Mouse (Mus musculus) stomach, embryonic 16.5 days (tissue): ENCODE measurements around the gene Mre11a. TPM values are rescaled to one million over a fixed set of nuclear protein-coding genes. Genes with fewer than 3 reads are reported as not detected.

Experiments used
- ATAC-seq: fragments of 200-750 bp; cut with Nextera tagmentation; 2 replicates; pipeline ENCODE4 v1.8.0; 2017; ENCODE audit warnings: moderate number of reproducible peaks, moderate TSS enrichment; ENCODE audit not compliant: insufficient read depth, low FRiP score
- H3K27ac ChIP-seq: fragments of 300-500 bp; sonication (generic); 2 replicates; pipeline ENCODE4 v1.5.1; 2014; ENCODE audit warnings: low read length
- H3K27me3 ChIP-seq: fragments of 300-500 bp; sonication (generic); 2 replicates; pipeline ENCODE4 v1.6.1; 2014; ENCODE audit warnings: low read length, control low read depth, mixed read lengths; ENCODE audit not compliant: control insufficient read depth, insufficient read depth
- H3K36me3 ChIP-seq: fragments of 300-500 bp; sonication (generic); 2 replicates; pipeline ENCODE4 v1.6.1; 2014; ENCODE audit warnings: low read length; ENCODE audit not compliant: control insufficient read depth, insufficient read depth
- H3K4me1 ChIP-seq: fragments of 300-500 bp; sonication (generic); 2 replicates; pipeline ENCODE4 v1.6.1; 2014; ENCODE audit warnings: low read length, control low read depth, mixed read lengths; ENCODE audit not compliant: control insufficient read depth, insufficient read depth
- H3K4me2 ChIP-seq: fragments of 300-500 bp; sonication (generic); 2 replicates; pipeline ENCODE4 v1.6.1; 2014; ENCODE audit warnings: low read depth, low read length, mixed read lengths
- H3K4me3 ChIP-seq: fragments of 300-500 bp; sonication (generic); replicated peaks from 2 replicates; pipeline ENCODE4 v1.5.1; 2014; ENCODE audit warnings: mild to moderate bottlenecking, low read length
- H3K9ac ChIP-seq: fragments of 300-500 bp; sonication (generic); 2 replicates; pipeline ENCODE4 v1.6.1; 2014; ENCODE audit warnings: low read length
- H3K9me3 ChIP-seq: fragments of 300-500 bp; sonication (generic); replicated peaks from 2 replicates; pipeline ENCODE4 v1.6.1; 2016; ENCODE audit warnings: low read length, control low read depth; ENCODE audit not compliant: control insufficient read depth
- WGBS: fragments of 180-500 bp; shearing (Covaris S2); extraction: QIAGEN DNeasy Blood & Tissue Kit; methylation state at CpG from one replicate; pipeline ENCODE4 v1.1.7; 2014; 5-methylcytosine and 5-hydroxymethylcytosine counted together
- polyA plus RNA-seq: library from polyadenylated mRNA; unstranded; fragments of >200 nt; fragmentation: Nextera tagmentation; extraction: Ambion mirVana; gene quantifications from 2 replicates; pipeline ENCODE4 v1.2.1, GENCODE M21; 2015

Gene Mre11a
- polyA plus RNA-seq, 1 experiment from 2014 or later, result 22.5 TPM

GRCm38 (mm10) chr9:14758590-14758989 lies 25.9 kb upstream of the Mre11a start:
- H3K36me3 ChIP-seq, result no peaks in the 10 kb centered on the region
- H3K27me3 ChIP-seq, result no peaks in the 10 kb centered on the region
- H3K27ac ChIP-seq, result no peak overlapping the region
- 62% methylated on average over 7 of the region's 7 CpGs for WGBS
- H3K4me3 ChIP-seq, result no peak overlapping the region
- 0 out of 2 replicates have a peak, but pooled peaks have one; percentile 23 for ATAC-seq
- no peak overlapping the region for H3K4me2 ChIP-seq
- no peak overlapping the region for H3K9ac ChIP-seq
- no peaks in the 10 kb centered on the region for H3K9me3 ChIP-seq
- no peaks in the 10 kb centered on the region for H3K4me1 ChIP-seq

- Histone ChIP-seq H3K4me1 (no peaks in the 10 kb centered on the region), H3K4me3 (no peak overlapping the region), H3K4me2 (no peak overlapping the region), H3K27me3 (no peaks in the 10 kb centered on the region), H3K36me3 (no peaks in the 10 kb centered on the region), H3K27ac (no peak overlapping the region), H3K9me3 (no peaks in the 10 kb centered on the region), H3K9ac (no peak overlapping the region)
- ATAC-seq, result no peak
Observed at GRCm38 (mm10) chr9:14759261-14759660, 25.2 kb upstream of the Mre11a start.

GRCm38 (mm10) chr9:14764765-14765164 lies 19.7 kb upstream of the Mre11a start:
- no peak overlapping the region for H3K4me2 ChIP-seq
- no peak overlapping the region for H3K4me3 ChIP-seq
- no peaks in the 10 kb centered on the region for H3K4me1 ChIP-seq
- H3K27ac ChIP-seq, result no peak overlapping the region
- H3K9me3 ChIP-seq, result no peaks in the 10 kb centered on the region
- ATAC-seq, result 0 out of 2 replicates have a peak, but pooled peaks have one; percentile 37
- no peaks in the 10 kb centered on the region for H3K27me3 ChIP-seq
- no peaks in the 10 kb centered on the region for H3K36me3 ChIP-seq
- no peak overlapping the region for H3K9ac ChIP-seq
- 21% methylated on average over 7 of the region's 7 CpGs for WGBS

- Histone ChIP-seq H3K4me1 (no peaks in the 10 kb centered on the region), H3K9me3 (no peaks in the 10 kb centered on the region), H3K4me3 (no peak overlapping the region), H3K27me3 (peaks cover 10% of the 10 kb centered on the region; the same call in 1 of the 2 replicates), H3K27ac (no peak overlapping the region), H3K4me2 (no peak overlapping the region), H3K36me3 (no peaks in the 10 kb centered on the region), H3K9ac (no peak overlapping the region)
- ATAC-seq, result no peak
- WGBS, result 49% methylated on average over 6 of the region's 6 CpGs
Observed at GRCm38 (mm10) chr9:14769811-14770210, 14.6 kb upstream of the Mre11a start.

GRCm38 (mm10) chr9:14770803-14771471 lies 13.5 kb upstream of the Mre11a start, which contains the start of gene 1700012B09Rik:
1700012B09Rik (minus strand) TSS chr9:14771030.
- H3K9me3 ChIP-seq, result no peaks in the 10 kb centered on the region
- H3K9ac ChIP-seq, result no peak within 1 kb of the TSS
- 22% methylated on average over 23 of the region's 23 CpGs for WGBS
- no peak for ATAC-seq
- no peaks in the 10 kb centered on the region for H3K4me1 ChIP-seq
- peaks cover 10% of the 10 kb centered on the region; the same call in 1 of the 2 replicates for H3K27me3 ChIP-seq
- H3K36me3 ChIP-seq, result no peaks in the 10 kb centered on the region
- no peak within 1 kb of the TSS for H3K27ac ChIP-seq
- H3K4me3 ChIP-seq, result no peak within 1 kb of the TSS
- H3K4me2 ChIP-seq, result no peak within 1 kb of the TSS

- 87% methylated on average over 2 of the region's 2 CpGs for WGBS
- H3K4me3 ChIP-seq, result no peak overlapping the region
- H3K27me3 ChIP-seq, result peaks cover 10% of the 10 kb centered on the region; the same call in 1 of the 2 replicates
- H3K4me1 ChIP-seq, result no peaks in the 10 kb centered on the region
- no peak for ATAC-seq
- H3K9me3 ChIP-seq, result no peaks in the 10 kb centered on the region
- no peak overlapping the region for H3K9ac ChIP-seq
- no peaks in the 10 kb centered on the region for H3K36me3 ChIP-seq
- H3K27ac ChIP-seq, result no peak overlapping the region
- H3K4me2 ChIP-seq, result no peak overlapping the region
Observed at GRCm38 (mm10) chr9:14772074-14772473, 12.4 kb upstream of the Mre11a start.

GRCm38 (mm10) chr9:14773813-14774212 lies 10.6 kb upstream of the Mre11a start:
- ATAC-seq, result no peak
- H3K36me3 ChIP-seq, result no peaks in the 10 kb centered on the region
- 31% methylated on average over 2 of the region's 2 CpGs for WGBS
- H3K27ac ChIP-seq, result no peak overlapping the region
- H3K4me3 ChIP-seq, result no peak overlapping the region
- H3K9me3 ChIP-seq, result no peaks in the 10 kb centered on the region
- H3K4me2 ChIP-seq, result no peak overlapping the region
- H3K9ac ChIP-seq, result no peak overlapping the region
- no peaks in the 10 kb centered on the region for H3K4me1 ChIP-seq
- H3K27me3 ChIP-seq, result peaks cover 10% of the 10 kb centered on the region; the same call in 1 of the 2 replicates

- ATAC-seq, result no peak
- Histone ChIP-seq H3K27me3 (no peaks in the 10 kb centered on the region), H3K4me3 (no peak overlapping the region), H3K36me3 (0 out of 2 replicates have a peak, but pooled peaks cover 4% of the 10 kb centered on the region), H3K9ac (no peak overlapping the region), H3K9me3 (no peaks in the 10 kb centered on the region), H3K27ac (0 out of 2 replicates have a peak overlapping the region, but pooled peaks have one; percentile 14), H3K4me2 (0 out of 2 replicates have a peak overlapping the region, but pooled peaks have one; percentile 9), H3K4me1 (no peaks in the 10 kb centered on the region)
- WGBS, result 39% methylated on average over 13 of the region's 13 CpGs
Observed at GRCm38 (mm10) chr9:14778341-14778740, 6.1 kb upstream of the Mre11a start.

GRCm38 (mm10) chr9:14787356-14787755 lies 2.9 kb downstream of the Mre11a start:
- no peak for ATAC-seq
- Histone ChIP-seq H3K4me3 (no peak overlapping the region), H3K4me1 (0 out of 2 replicates have a peak, but pooled peaks cover 4% of the 10 kb centered on the region), H3K27me3 (no peaks in the 10 kb centered on the region), H3K27ac (no peak overlapping the region), H3K9me3 (no peaks in the 10 kb centered on the region), H3K36me3 (peaks cover 4% of the 10 kb centered on the region; the same call in 1 of the 2 replicates), H3K9ac (no peak overlapping the region), H3K4me2 (no peak overlapping the region)
- WGBS, result 86% methylated on average over 6 of the region's 6 CpGs
